Mouse (Mus musculus) stomach, postnatal 0 days (tissue): ENCODE measurements around the gene Mroh8. TPM values are rescaled to one million over a fixed set of nuclear protein-coding genes. Genes with fewer than 3 reads are reported as not detected.

Experiments
- ATAC-seq: fragments of 200-750 bp; cut with Nextera tagmentation; 2 replicates; pipeline ENCODE4 v1.8.0; 2017; ENCODE audit not compliant: low FRiP score, low TSS enrichment
- DNase-seq: peaks from one replicate; pipeline ENCODE4 v3.0.0-alpha.2; 2016; ENCODE audit warnings: low spot score
- H3K27ac ChIP-seq: fragments of 300-500 bp; sonication (generic); replicated peaks from 2 replicates; pipeline ENCODE4 v1.5.1; 2014; ENCODE audit warnings: mild to moderate bottlenecking, control low read depth
- H3K27me3 ChIP-seq: fragments of 300-500 bp; sonication (generic); 2 replicates; pipeline ENCODE4 v1.6.1; 2014; ENCODE audit warnings: low read length; ENCODE audit not compliant: control insufficient read depth, insufficient read depth
- H3K36me3 ChIP-seq: fragments of 300-500 bp; sonication (generic); 2 replicates; pipeline ENCODE4 v1.6.1; 2014; ENCODE audit warnings: low read length, mixed read lengths; ENCODE audit not compliant: control insufficient read depth, insufficient read depth
- H3K4me1 ChIP-seq: fragments of 300-500 bp; sonication (generic); replicated peaks from 2 replicates; pipeline ENCODE4 v1.6.1; 2014; ENCODE audit warnings: antibody characterized with exemption; ENCODE audit not compliant: control insufficient read depth, insufficient read depth
- H3K4me2 ChIP-seq: fragments of 300-500 bp; sonication (generic); replicated peaks from 2 replicates; pipeline ENCODE4 v1.6.1; 2014; ENCODE audit warnings: low read depth, mild to moderate bottlenecking, control low read depth, moderate library complexity
- H3K4me3 ChIP-seq: fragments of 300-500 bp; sonication (generic); 2 replicates; pipeline ENCODE4 v1.5.1; 2014; ENCODE audit warnings: low read depth, low read length, control low read depth
- H3K9ac ChIP-seq: fragments of 300-500 bp; sonication (generic); 2 replicates; pipeline ENCODE4 v1.6.1; 2014; ENCODE audit warnings: mild to moderate bottlenecking, low read length, control low read depth, mixed read lengths
- H3K9me3 ChIP-seq: fragments of 300-500 bp; sonication (generic); 2 replicates; pipeline ENCODE4 v1.6.1; 2016; ENCODE audit warnings: low read length; ENCODE audit not compliant: control insufficient read depth
- CTCF ChIP-seq: IDR thresholded peaks from 2 replicates; pipeline ENCODE4 v1.5.1; 2016; ENCODE audit warnings: antibody characterized with exemption, low read depth, mild to moderate bottlenecking, moderate library complexity
- EP300 ChIP-seq: optimal IDR thresholded peaks from 2 replicates; pipeline ENCODE3; 2016; ENCODE audit warnings: antibody characterized with exemption
- WGBS: fragments of 180-500 bp; shearing (Covaris S2); extraction: QIAGEN DNeasy Blood & Tissue Kit; methylation state at CpG from one replicate; pipeline ENCODE4 v1.1.7; 2014; 5-methylcytosine and 5-hydroxymethylcytosine counted together
- polyA plus RNA-seq: library from polyadenylated mRNA; unstranded; fragments of >200 nt; fragmentation: Nextera tagmentation; extraction: Ambion mirVana; gene quantifications from 2 replicates; pipeline ENCODE4 v1.2.1, GENCODE M21; 2015

Mroh8 gene
- polyA plus RNA-seq, 1 experiment from 2014 or later, result 0.22 TPM

- H3K27ac ChIP-seq, result no peak overlapping the region
- peaks cover 19% of the 10 kb centered on the region for H3K36me3 ChIP-seq
- H3K9me3 ChIP-seq, result no peaks in the 10 kb centered on the region
- TF ChIP-seq EP300 (no peak), CTCF (no peak)
- no peaks in the 10 kb centered on the region for H3K4me1 ChIP-seq
- H3K9ac ChIP-seq, result no peak overlapping the region
- no peak for ATAC-seq
- H3K4me3 ChIP-seq, result no peak overlapping the region
- no peak overlapping the region for H3K4me2 ChIP-seq
- WGBS, result 85% methylated on average over 6 of the region's 6 CpGs
- no peaks in the 10 kb centered on the region for H3K27me3 ChIP-seq
- DNase-seq, result no peak
Measured at GRCm38 (mm10) chr2:157310963-157311637, 31.8 kb upstream of the Mroh8 start.

GRCm38 (mm10) chr2:157309611-157310010 is 30.3 kb upstream of the Mroh8 start:
- TF ChIP-seq CTCF (no peak), EP300 (no peak)
- Histone ChIP-seq H3K4me1 (no peaks in the 10 kb centered on the region), H3K27me3 (no peaks in the 10 kb centered on the region), H3K9ac (no peak overlapping the region), H3K27ac (no peak overlapping the region), H3K4me3 (no peak overlapping the region), H3K4me2 (no peak overlapping the region), H3K36me3 (peaks cover 16% of the 10 kb centered on the region), H3K9me3 (no peaks in the 10 kb centered on the region)
- DNase-seq (no peak), ATAC-seq (no peak)
- WGBS, result 91% methylated on average over 8 of the region's 8 CpGs

- no peaks in the 10 kb centered on the region for H3K27me3 ChIP-seq
- H3K9me3 ChIP-seq, result no peaks in the 10 kb centered on the region
- H3K4me1 ChIP-seq, result no peaks in the 10 kb centered on the region
- DNase-seq (no peak), ATAC-seq (no peak; the same call in 1 of the 2 replicates)
- H3K9ac ChIP-seq, result no peak overlapping the region
- 37% methylated on average over 2 of the region's 2 CpGs for WGBS
- no peak overlapping the region for H3K27ac ChIP-seq
- H3K36me3 ChIP-seq, result peaks cover 15% of the 10 kb centered on the region
- TF ChIP-seq EP300, result no peak
- no peak overlapping the region for H3K4me3 ChIP-seq
- no peak overlapping the region for H3K4me2 ChIP-seq
Measured at GRCm38 (mm10) chr2:157308273-157308917, 29.0 kb upstream of the Mroh8 start.

- no peak for DNase-seq
- TF ChIP-seq EP300 (no peak), CTCF (no peak)
- 66% methylated on average over 4 of the region's 4 CpGs for WGBS
- no peak overlapping the region for H3K4me2 ChIP-seq
- H3K9me3 ChIP-seq, result no peaks in the 10 kb centered on the region
- H3K4me3 ChIP-seq, result no peak overlapping the region
- ATAC-seq, result no peak
- no peak overlapping the region; the same call in 1 of the 2 replicates for H3K27ac ChIP-seq
- H3K36me3 ChIP-seq, result peaks cover 18% of the 10 kb centered on the region
- no peak overlapping the region for H3K9ac ChIP-seq
- H3K27me3 ChIP-seq, result no peaks in the 10 kb centered on the region
- H3K4me1 ChIP-seq, result no peaks in the 10 kb centered on the region
Measured at GRCm38 (mm10) chr2:157307715-157308265, 28.4 kb upstream of the Mroh8 start.

GRCm38 (mm10) chr2:157306091-157307032 is 27.0 kb upstream of the Mroh8 start:
- Histone ChIP-seq H3K4me1 (no peaks in the 10 kb centered on the region), H3K27me3 (no peaks in the 10 kb centered on the region), H3K4me2 (no peak overlapping the region), H3K9me3 (no peaks in the 10 kb centered on the region), H3K36me3 (peaks cover 27% of the 10 kb centered on the region), H3K27ac (no peak overlapping the region; the same call in 1 of the 2 replicates), H3K9ac (no peak overlapping the region), H3K4me3 (no peak overlapping the region)
- ATAC-seq (peak; percentile 57), DNase-seq (no peak)
- WGBS, result 41% methylated on average over 7 of the region's 7 CpGs
- TF ChIP-seq EP300 (no peak), CTCF (no peak)
